Mouse (Mus musculus) brain, adult 2 months (tissue): ENCODE measurements at regions not wholly inside any gene's neighbourhood (a gene's known extent, or its start where the extent isn't known, plus 50 kb on each side); places are given as distances from the start of the nearest gene placed in this dataset.

Source experiments
- DNase-seq: peaks from one replicate; pipeline ENCODE4 v3.0.0; 2011; ENCODE audit warnings: low read depth, low spot score

GRCm38 (mm10) chr16:78156876-78157232 lies 144.4 kb upstream of the Cxadr start:
- no peak for DNase-seq

GRCm38 (mm10) chr16:78156138-78156875 lies 145.0 kb upstream of the Cxadr start:
- DNase-seq: peak; percentile 91

- DNase-seq: no peak
Observed at GRCm38 (mm10) chr16:78153899-78154605, 147.2 kb upstream of the Cxadr start.

- DNase-seq: peak; percentile 76
Observed at GRCm38 (mm10) chr16:78144146-78144545, 157.1 kb upstream of the Cxadr start.

GRCm38 (mm10) chr16:78135501-78135900 lies 165.8 kb upstream of the Cxadr start:
- no peak for DNase-seq

- no peak for DNase-seq
Observed at GRCm38 (mm10) chr16:78134531-78134930, 166.8 kb upstream of the Cxadr start.

GRCm38 (mm10) chr16:78121668-78122067 lies 179.6 kb upstream of the Cxadr start:
- DNase-seq: no peak

GRCm38 (mm10) chr16:78120346-78120899 lies 180.9 kb upstream of the Cxadr start:
- no peak for DNase-seq

GRCm38 (mm10) chr16:78104246-78104645 lies 197.0 kb upstream of the Cxadr start:
- DNase-seq: peak; percentile 59

- DNase-seq: no peak
Observed at GRCm38 (mm10) chr16:78101415-78102326, 199.6 kb upstream of the Cxadr start.

GRCm38 (mm10) chr16:78099842-78100241 lies 201.4 kb upstream of the Cxadr start:
- no peak for DNase-seq

- no peak for DNase-seq
Observed at GRCm38 (mm10) chr16:78099114-78099513, 202.2 kb upstream of the Cxadr start.

- no peak for DNase-seq
Observed at GRCm38 (mm10) chr16:78098555-78098954, 202.7 kb upstream of the Cxadr start.

- no peak for DNase-seq
Observed at GRCm38 (mm10) chr16:78096571-78096970, 204.7 kb upstream of the Cxadr start.

GRCm38 (mm10) chr16:78090155-78090554 lies 211.1 kb upstream of the Cxadr start:
- no peak for DNase-seq

GRCm38 (mm10) chr16:78067532-78068118 lies 233.7 kb upstream of the Cxadr start:
- DNase-seq: no peak

- DNase-seq: peak; percentile 48
Observed at GRCm38 (mm10) chr16:78060516-78060915, 240.8 kb upstream of the Cxadr start.

GRCm38 (mm10) chr16:78057549-78057948 lies 243.7 kb upstream of the Cxadr start:
- no peak for DNase-seq

GRCm38 (mm10) chr16:78052133-78052532 lies 249.2 kb upstream of the Cxadr start:
- DNase-seq: no peak

GRCm38 (mm10) chr16:78040149-78040920 lies 261.0 kb upstream of the Cxadr start:
- DNase-seq: no peak
